Mouse (Mus musculus): ENCODE data around the gene Mex3d. TPM values are rescaled to one million over a fixed set of nuclear protein-coding genes. Genes with fewer than 3 reads are reported as not detected.

Gene Mex3d
- polyA plus RNA-seq, 1 experiment: 596 TPM

- TF ChIP-seq POLR2A (IDR thresholded peaks at IDR 0.05; ENCODE audit: control insufficient read depth, low read depth, low read length) (no peak), CTCF (IDR thresholded peaks at IDR 0.05; ENCODE audit: control insufficient read depth, insufficient read depth, insufficient replicate concordance, low read depth, low read length) (no peak)
- Histone ChIP-seq H3K27ac (ENCODE audit: control insufficient read depth, insufficient read depth, low read depth, low read length) (no peak overlapping the region), H3K36me3 (ENCODE audit: control insufficient read depth, insufficient read depth, low read length) (no peaks in the 10 kb centered on the region), H3K27me3 (ENCODE audit: control insufficient read depth, insufficient read depth, low read length) (no peaks in the 10 kb centered on the region), H3K4me3 (ENCODE audit: control insufficient read depth, low read depth, low read length) (no peak overlapping the region), H3K4me1 (ENCODE audit: control insufficient read depth, insufficient read depth, low read length) (no peaks in the 10 kb centered on the region)
Measured at GRCm38 (mm10) chr10:80421208-80421607, 33.7 kb upstream of the Mex3d start.

- no peaks in the 10 kb centered on the region for H3K4me1 ChIP-seq (ENCODE audit: control insufficient read depth, insufficient read depth, low read length)
- H3K27me3 ChIP-seq (ENCODE audit: control insufficient read depth, insufficient read depth, low read length): no peaks in the 10 kb centered on the region
- no peak overlapping the region for H3K4me3 ChIP-seq (ENCODE audit: control insufficient read depth, low read depth, low read length)
- no peak for TF ChIP-seq CTCF (IDR thresholded peaks at IDR 0.05; ENCODE audit: control insufficient read depth, insufficient read depth, insufficient replicate concordance, low read depth, low read length)
- TF ChIP-seq POLR2A (IDR thresholded peaks at IDR 0.05; ENCODE audit: control insufficient read depth, low read depth, low read length): no peak
- H3K36me3 ChIP-seq (ENCODE audit: control insufficient read depth, insufficient read depth, low read length): no peaks in the 10 kb centered on the region
- H3K27ac ChIP-seq (ENCODE audit: control insufficient read depth, insufficient read depth, low read depth, low read length): no peak overlapping the region
Measured at GRCm38 (mm10) chr10:80420729-80421128, 33.3 kb upstream of the Mex3d start.

- Histone ChIP-seq H3K27ac (ENCODE audit: control insufficient read depth, insufficient read depth, low read depth, low read length) (no peak overlapping the region), H3K27me3 (ENCODE audit: control insufficient read depth, insufficient read depth, low read length) (no peaks in the 10 kb centered on the region), H3K36me3 (ENCODE audit: control insufficient read depth, insufficient read depth, low read length) (no peaks in the 10 kb centered on the region), H3K4me1 (ENCODE audit: control insufficient read depth, insufficient read depth, low read length) (no peaks in the 10 kb centered on the region), H3K4me3 (ENCODE audit: control insufficient read depth, low read depth, low read length) (no peak overlapping the region)
- TF ChIP-seq POLR2A (IDR thresholded peaks at IDR 0.05; ENCODE audit: control insufficient read depth, low read depth, low read length): no peak
- no peak for TF ChIP-seq CTCF (IDR thresholded peaks at IDR 0.05; ENCODE audit: control insufficient read depth, insufficient read depth, insufficient replicate concordance, low read depth, low read length)
Measured at GRCm38 (mm10) chr10:80419419-80419818, 32.0 kb upstream of the Mex3d start.

GRCm38 (mm10) chr10:80418311-80418710, 30.9 kb upstream of the Mex3d start:
- Histone ChIP-seq H3K4me3 (ENCODE audit: control insufficient read depth, low read depth, low read length) (no peak overlapping the region), H3K4me1 (ENCODE audit: control insufficient read depth, insufficient read depth, low read length) (no peaks in the 10 kb centered on the region), H3K36me3 (ENCODE audit: control insufficient read depth, insufficient read depth, low read length) (no peaks in the 10 kb centered on the region), H3K27ac (ENCODE audit: control insufficient read depth, insufficient read depth, low read depth, low read length) (no peak overlapping the region), H3K27me3 (ENCODE audit: control insufficient read depth, insufficient read depth, low read length) (no peaks in the 10 kb centered on the region)
- TF ChIP-seq POLR2A (IDR thresholded peaks at IDR 0.05; ENCODE audit: control insufficient read depth, low read depth, low read length): no peak
- no peak for TF ChIP-seq CTCF (IDR thresholded peaks at IDR 0.05; ENCODE audit: control insufficient read depth, insufficient read depth, insufficient replicate concordance, low read depth, low read length)

- Histone ChIP-seq H3K27me3 (ENCODE audit: control insufficient read depth, insufficient read depth, low read length) (no peaks in the 10 kb centered on the region), H3K36me3 (ENCODE audit: control insufficient read depth, insufficient read depth, low read length) (no peaks in the 10 kb centered on the region)
- TF ChIP-seq CTCF (IDR thresholded peaks at IDR 0.05; ENCODE audit: control insufficient read depth, insufficient read depth, insufficient replicate concordance, low read depth, low read length) (no peak), POLR2A (IDR thresholded peaks at IDR 0.05; ENCODE audit: control insufficient read depth, low read depth, low read length) (no peak)
Measured at GRCm38 (mm10) chr10:80417841-80418240, 30.4 kb upstream of the Mex3d start.

DNA sequence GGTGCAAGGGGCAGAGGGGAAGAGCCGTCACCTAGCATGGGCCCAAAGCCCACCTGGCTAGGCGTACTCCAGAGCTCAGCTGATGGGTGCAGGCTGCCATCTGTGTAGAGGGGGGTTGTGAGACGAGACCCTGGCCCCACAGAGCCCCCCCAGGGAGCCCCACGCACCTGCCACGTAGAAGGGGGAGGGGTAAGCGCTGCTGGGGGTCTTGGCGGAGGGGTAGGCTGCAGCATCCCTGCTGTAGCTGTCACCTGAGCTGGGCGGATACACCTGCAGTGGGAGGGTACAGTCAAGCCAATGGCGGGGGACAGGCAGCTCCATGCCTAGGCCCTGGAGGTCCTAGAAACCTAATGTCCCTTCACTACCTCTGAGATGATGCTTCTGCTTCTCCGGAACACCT, 29.9 kb upstream of the Mex3d start:
- no peak overlapping the region for H3K27ac ChIP-seq (ENCODE audit: control insufficient read depth, insufficient read depth, low read depth, low read length)
- no peaks in the 10 kb centered on the region for H3K36me3 ChIP-seq (ENCODE audit: control insufficient read depth, insufficient read depth, low read length)
- TF ChIP-seq POLR2A (IDR thresholded peaks at IDR 0.05; ENCODE audit: control insufficient read depth, low read depth, low read length): no peak
- TF ChIP-seq CTCF (IDR thresholded peaks at IDR 0.05; ENCODE audit: control insufficient read depth, insufficient read depth, insufficient replicate concordance, low read depth, low read length): no peak
- H3K4me3 ChIP-seq (ENCODE audit: control insufficient read depth, low read depth, low read length): no peak overlapping the region
- H3K4me1 ChIP-seq (ENCODE audit: control insufficient read depth, insufficient read depth, low read length): no peaks in the 10 kb centered on the region
- no peaks in the 10 kb centered on the region for H3K27me3 ChIP-seq (ENCODE audit: control insufficient read depth, insufficient read depth, low read length)

More at GRCm38 (mm10) chr10:80417841-80418240, 30.4 kb upstream of the Mex3d start:
- H3K4me1 ChIP-seq (ENCODE audit: control insufficient read depth, insufficient read depth, low read length): no peaks in the 10 kb centered on the region
- H3K4me3 ChIP-seq (ENCODE audit: control insufficient read depth, low read depth, low read length): no peak overlapping the region
- no peak overlapping the region for H3K27ac ChIP-seq (ENCODE audit: control insufficient read depth, insufficient read depth, low read depth, low read length)

- H3K4me1 ChIP-seq (ENCODE audit: control insufficient read depth, insufficient read depth, low read length): no peaks in the 10 kb centered on the region
- no peaks in the 10 kb centered on the region for H3K36me3 ChIP-seq (ENCODE audit: control insufficient read depth, insufficient read depth, low read length)
- no peak overlapping the region for H3K27ac ChIP-seq (ENCODE audit: control insufficient read depth, insufficient read depth, low read depth, low read length)
- TF ChIP-seq POLR2A (IDR thresholded peaks at IDR 0.05; ENCODE audit: control insufficient read depth, low read depth, low read length) (no peak), CTCF (IDR thresholded peaks at IDR 0.05; ENCODE audit: control insufficient read depth, insufficient read depth, insufficient replicate concordance, low read depth, low read length) (no peak)
- no peaks in the 10 kb centered on the region for H3K27me3 ChIP-seq (ENCODE audit: control insufficient read depth, insufficient read depth, low read length)
- no peak overlapping the region for H3K4me3 ChIP-seq (ENCODE audit: control insufficient read depth, low read depth, low read length)
Measured at GRCm38 (mm10) chr10:80415566-80415965, 28.1 kb upstream of the Mex3d start.

Data from testis, adult 2 months (tissue).